Mouse (Mus musculus) midbrain, postnatal 0 days (tissue): ENCODE results near the gene Ctnnd2. TPM values are rescaled to one million over a fixed set of nuclear protein-coding genes. Genes with fewer than 3 reads are reported as not detected.

ENCODE experiments used
- ATAC-seq: fragments of 200-750 bp; cut with Nextera tagmentation; 2 replicates; pipeline ENCODE4 v1.8.0; 2017; ENCODE audit warnings: moderate number of reproducible peaks, mild to moderate bottlenecking, moderate TSS enrichment, moderate library complexity; ENCODE audit not compliant: low FRiP score
- DNase-seq: peaks from one replicate; pipeline ENCODE4 v3.0.0-alpha.2; 2015; ENCODE audit warnings: low spot score
- H3K27ac ChIP-seq: fragments of 300-500 bp; sonication (generic); 2 replicates; pipeline ENCODE4 v1.5.1; 2014; ENCODE audit warnings: low read depth, mild to moderate bottlenecking, low read length, mixed read lengths
- H3K27me3 ChIP-seq: fragments of 300-500 bp; sonication (generic); 2 replicates; pipeline ENCODE4 v1.6.1; 2014; ENCODE audit warnings: low read length, control low read depth, mixed read lengths; ENCODE audit not compliant: insufficient read depth
- H3K36me3 ChIP-seq: fragments of 300-500 bp; sonication (generic); 2 replicates; pipeline ENCODE4 v1.6.1; 2014; ENCODE audit warnings: low read length, control low read depth, mixed read lengths; ENCODE audit not compliant: insufficient read depth
- H3K4me1 ChIP-seq: fragments of 300-500 bp; sonication (generic); 2 replicates; pipeline ENCODE4 v1.6.1; 2014; ENCODE audit warnings: mild to moderate bottlenecking, control low read depth, antibody characterized with exemption, low read length, mixed read lengths; ENCODE audit not compliant: insufficient read depth
- H3K4me2 ChIP-seq: fragments of 300-500 bp; sonication (generic); 2 replicates; pipeline ENCODE4 v1.6.1; 2014; ENCODE audit warnings: low read depth, mild to moderate bottlenecking, low read length, mixed read lengths; ENCODE audit not compliant: poor library complexity, severe bottlenecking
- H3K4me3 ChIP-seq: fragments of 300-500 bp; sonication (generic); 2 replicates; pipeline ENCODE4 v1.5.1; 2014; ENCODE audit warnings: low read depth, mild to moderate bottlenecking, low read length, moderate library complexity
- H3K9ac ChIP-seq: fragments of 300-500 bp; sonication (generic); replicated peaks from 2 replicates; pipeline ENCODE4 v1.6.1; 2014; ENCODE audit warnings: mild to moderate bottlenecking, low read length, moderate library complexity, mixed read lengths; ENCODE audit not compliant: poor library complexity, severe bottlenecking
- H3K9me3 ChIP-seq: fragments of 300-500 bp; sonication (generic); 2 replicates; pipeline ENCODE4 v1.6.1; 2016; ENCODE audit warnings: low read length, control low read depth
- CTCF ChIP-seq: IDR thresholded peaks from 2 replicates; pipeline ENCODE4 v1.5.1; 2016; ENCODE audit warnings: antibody characterized with exemption, mild to moderate bottlenecking
- WGBS: fragments of 180-500 bp; shearing (Covaris S2); extraction: QIAGEN DNeasy Blood & Tissue Kit; methylation state at CpG from one replicate; pipeline ENCODE4 v1.1.7; 2014; 5-methylcytosine and 5-hydroxymethylcytosine counted together
- polyA plus RNA-seq: library from polyadenylated mRNA; unstranded; fragments of >200 nt; fragmentation: Nextera tagmentation; extraction: Ambion mirVana; gene quantifications from 2 replicates; pipeline ENCODE4 v1.2.1, GENCODE M21; 2015
- total RNA-seq: library from RNA; depleted of rRNA; stranded (reverse); fragments of >200 nt; gene quantifications from 2 replicates; pipeline ENCODE4 v1.2.3, GENCODE M21; 2014

The Ctnnd2 gene
- total and polyA plus RNA-seq, 2 experiments from 2014 or later = 89.0 to 178 TPM

DNA sequence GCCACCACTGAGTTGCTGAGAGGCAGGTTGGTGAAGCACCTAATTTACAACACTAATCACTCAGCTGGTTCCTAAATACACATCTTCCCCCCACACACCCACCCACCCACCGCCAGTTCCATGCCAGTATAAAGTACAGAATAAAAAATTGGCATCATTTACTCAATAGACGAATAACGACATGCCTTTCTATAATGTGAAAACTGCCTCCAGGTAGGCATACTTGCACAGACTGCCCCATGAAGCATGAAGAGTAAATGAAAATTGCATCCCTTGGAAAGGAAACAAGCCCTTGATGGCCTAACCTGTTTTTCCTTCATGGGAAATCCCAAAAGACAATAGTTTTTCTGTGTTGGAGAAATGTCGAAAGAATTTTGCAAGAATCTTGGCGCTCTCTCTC is 212.0 kb downstream of the Ctnnd2 start:
- Histone ChIP-seq H3K4me2 (no peak overlapping the region), H3K36me3 (no peaks in the 10 kb centered on the region), H3K9ac (no peak overlapping the region), H3K27me3 (no peaks in the 10 kb centered on the region), H3K4me3 (no peak overlapping the region), H3K4me1 (no peaks in the 10 kb centered on the region), H3K9me3 (no peaks in the 10 kb centered on the region), H3K27ac (no peak overlapping the region)
- 71% methylated on average over 5 of the region's 5 CpGs for WGBS
- DNase-seq (no peak), ATAC-seq (no peak)
- no peak for TF ChIP-seq CTCF

DNA sequence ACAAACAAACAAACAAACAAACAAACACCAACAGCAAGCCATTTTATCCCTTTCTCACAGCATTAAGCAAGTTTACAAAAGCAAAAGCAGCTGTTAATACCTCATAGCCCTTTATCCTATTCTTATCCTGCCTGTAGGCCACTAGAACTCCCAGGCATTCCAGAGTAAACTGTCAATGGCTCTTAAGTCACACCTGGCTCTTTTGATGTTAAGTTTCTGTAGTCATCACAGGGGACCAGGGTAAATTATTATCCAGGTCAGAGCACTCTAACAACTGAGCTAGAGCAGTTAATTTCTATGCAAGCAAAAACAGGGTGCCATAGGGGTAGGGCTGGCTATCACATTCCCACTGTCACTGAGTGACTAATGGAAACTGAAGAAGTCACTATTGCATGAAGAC is 214.1 kb downstream of the Ctnnd2 start:
- Histone ChIP-seq H3K27ac (no peak overlapping the region), H3K4me3 (no peak overlapping the region), H3K36me3 (no peaks in the 10 kb centered on the region), H3K4me1 (no peaks in the 10 kb centered on the region), H3K9ac (no peak overlapping the region), H3K4me2 (no peak overlapping the region), H3K9me3 (no peaks in the 10 kb centered on the region), H3K27me3 (no peaks in the 10 kb centered on the region)
- ATAC-seq (no peak), DNase-seq (no peak)
- no peak for TF ChIP-seq CTCF

DNA sequence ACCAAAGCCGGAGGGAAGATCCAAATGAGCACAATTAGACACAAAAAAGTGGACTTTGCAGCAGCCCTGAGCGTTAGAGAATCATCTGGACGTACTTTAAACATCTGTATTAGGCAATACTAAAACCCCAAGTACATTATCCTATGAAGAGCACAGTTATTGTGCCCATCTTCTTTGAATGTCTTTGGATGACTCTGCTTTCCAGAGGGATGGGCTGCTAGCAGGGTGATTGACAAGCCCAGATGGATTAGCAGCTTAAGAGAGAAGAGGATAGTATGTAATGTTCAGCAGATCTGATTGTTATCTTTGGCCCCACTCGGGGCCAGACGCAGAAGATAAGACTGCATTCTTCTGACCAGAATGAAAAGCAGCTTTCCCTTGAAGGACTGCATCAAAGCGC is 214.9 kb downstream of the Ctnnd2 start:
- WGBS = 33% methylated on average over 6 of the region's 6 CpGs
- Histone ChIP-seq H3K9ac (no peak overlapping the region), H3K4me2 (no peak overlapping the region), H3K4me1 (no peaks in the 10 kb centered on the region), H3K27ac (no peak overlapping the region), H3K36me3 (no peaks in the 10 kb centered on the region), H3K4me3 (no peak overlapping the region), H3K9me3 (no peaks in the 10 kb centered on the region), H3K27me3 (no peaks in the 10 kb centered on the region)
- DNase-seq (no peak), ATAC-seq (no peak)
- no peak for TF ChIP-seq CTCF

DNA sequence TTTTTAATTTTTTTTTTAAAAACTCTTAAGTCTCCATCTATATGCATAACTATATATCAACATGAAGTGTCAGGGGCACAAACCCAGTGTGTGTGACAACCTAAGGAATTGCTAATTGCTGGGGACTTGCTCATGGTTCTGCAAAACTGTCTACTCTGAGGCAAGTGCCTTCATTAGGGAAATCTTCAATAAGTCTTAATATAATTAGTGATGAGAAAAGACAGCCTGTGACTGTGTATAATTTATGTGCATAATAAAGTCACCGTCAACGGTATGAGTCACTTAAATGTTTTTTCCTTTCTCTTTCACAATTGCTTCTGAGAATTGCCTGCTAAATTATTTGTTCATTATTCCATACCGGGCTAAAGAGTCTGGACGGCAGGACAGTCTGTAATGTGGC is 228.7 kb downstream of the Ctnnd2 start:
- Histone ChIP-seq H3K27me3 (no peaks in the 10 kb centered on the region), H3K9ac (no peak overlapping the region), H3K27ac (no peak overlapping the region), H3K36me3 (no peaks in the 10 kb centered on the region), H3K4me3 (no peak overlapping the region), H3K9me3 (no peaks in the 10 kb centered on the region), H3K4me1 (0 out of 2 replicates have a peak, but pooled peaks cover 3% of the 10 kb centered on the region), H3K4me2 (no peak overlapping the region)
- DNase-seq (no peak), ATAC-seq (no peak)
- no peak for TF ChIP-seq CTCF
- WGBS = 56% methylated on average over 4 of the region's 4 CpGs

DNA sequence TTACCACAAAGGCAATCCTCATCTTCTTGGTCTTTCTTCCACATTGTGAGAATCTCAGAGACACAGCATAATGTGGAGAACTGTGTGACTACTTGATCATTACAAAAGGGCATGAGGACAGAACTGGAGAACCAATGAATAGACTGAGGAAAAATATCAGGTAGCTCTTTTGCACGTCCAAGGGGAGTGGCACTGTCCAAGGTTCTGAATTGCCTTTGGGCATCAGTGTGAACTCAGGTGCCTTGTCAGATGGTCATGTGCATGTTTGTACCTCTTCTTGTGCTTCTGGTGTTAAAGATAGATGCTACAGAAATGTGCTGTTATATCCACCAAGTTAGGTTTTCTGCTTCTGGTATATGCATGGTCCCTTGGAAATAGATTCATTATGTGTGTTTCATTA is 233.9 kb downstream of the Ctnnd2 start:
- Histone ChIP-seq H3K4me3 (no peak overlapping the region), H3K9ac (no peak overlapping the region), H3K4me2 (no peak overlapping the region), H3K36me3 (no peaks in the 10 kb centered on the region), H3K27ac (no peak overlapping the region), H3K27me3 (no peaks in the 10 kb centered on the region), H3K4me1 (no peaks in the 10 kb centered on the region), H3K9me3 (no peaks in the 10 kb centered on the region)
- WGBS = 19% methylated on average over 1 of the region's 1 CpGs
- DNase-seq (no peak), ATAC-seq (no peak)
- TF ChIP-seq CTCF = no peak

- Histone ChIP-seq H3K36me3 (no peaks in the 10 kb centered on the region), H3K4me1 (no peaks in the 10 kb centered on the region), H3K4me2 (no peak overlapping the region), H3K27me3 (no peaks in the 10 kb centered on the region), H3K4me3 (no peak overlapping the region), H3K27ac (no peak overlapping the region), H3K9me3 (no peaks in the 10 kb centered on the region), H3K9ac (no peak overlapping the region)
- 92% methylated on average over 5 of the region's 5 CpGs for WGBS
- no peak for DNase-seq
- no peak for TF ChIP-seq CTCF
- ATAC-seq = no peak
These were observed 250.8 kb downstream of the Ctnnd2 start for GRCm38 (mm10) chr15:30423146-30423545.
